Mouse (Mus musculus): Measurements from ENCODE around the gene Tnrc18.

The Tnrc18 gene

DNA sequence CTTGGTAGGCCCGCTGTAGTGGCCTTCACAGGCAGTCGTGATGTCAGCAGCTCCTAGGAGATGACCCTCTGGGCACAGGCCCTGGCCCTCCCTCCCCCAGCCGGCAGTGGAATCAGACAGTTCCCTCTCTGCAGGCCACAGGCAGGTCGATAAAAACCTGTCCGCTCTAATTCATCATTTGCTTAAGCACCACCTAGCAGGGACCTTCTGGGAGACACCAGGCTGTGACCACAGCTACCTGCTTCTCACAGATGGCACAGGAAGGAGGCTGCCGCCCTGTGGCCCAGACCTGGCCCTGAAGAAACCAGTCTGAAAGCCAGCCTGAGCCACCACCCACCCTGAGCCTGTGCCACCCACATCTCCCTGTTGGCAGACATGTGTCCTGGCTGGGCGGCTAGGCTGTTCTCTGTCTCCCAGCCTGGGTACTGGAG lies 139.3 kb downstream of the Tnrc18 start:
- DNase-seq: no peak

All from heart, adult 11 months (tissue).